Mouse (Mus musculus): ENCODE results near the gene Slit3.

- TF ChIP-seq CTCF (conservative IDR thresholded peaks at IDR 0.05; ENCODE audit: low read length) (no peak), POU5F1 (IDR thresholded peaks at IDR 0.05; ENCODE audit: borderline replicate concordance, low read length) (no peak)
Measured at GRCm38 (mm10) chr11:35278128-35278769, 157.2 kb downstream of the Slit3 start.

Data from E14TG2a.4 (cell line).